Mouse (Mus musculus) lung, postnatal 36 days (tissue): ENCODE data around the gene Pigk.
A peak's percentile ranks its signal among the peaks of the same experiment; 100 is the strongest.
"Not testable (repeated sequence)": the region's sequence is repeated elsewhere in the genome, so short reads cannot be mapped to it uniquely, and the experiment has no call there.

ENCODE experiments used
- DNase-seq: peaks from one replicate; pipeline ENCODE4 v3.0.0; 2022; ENCODE audit warnings: mixed read lengths

Gene Pigk

GRCm38 (mm10) chr3:152770056-152770455 lies 56.2 kb downstream of the Pigk start:
- DNase-seq, result no peak

- DNase-seq, result no peak
These were observed 62.5 kb downstream of the Pigk start for GRCm38 (mm10) chr3:152776363-152776762.

- DNase-seq, result no peak
These were observed 63.1 kb downstream of the Pigk start for GRCm38 (mm10) chr3:152776872-152777540.

GRCm38 (mm10) chr3:152779819-152780218 lies 65.9 kb downstream of the Pigk start:
- no peak for DNase-seq

- DNase-seq, result peak; percentile 69
These were observed 69.9 kb downstream of the Pigk start for GRCm38 (mm10) chr3:152783792-152784191.

GRCm38 (mm10) chr3:152784353-152784752 lies 70.5 kb downstream of the Pigk start:
- DNase-seq, result not testable (repeated sequence)

GRCm38 (mm10) chr3:152788301-152788953 lies 74.5 kb downstream of the Pigk start:
- not testable (repeated sequence) for DNase-seq

- no peak for DNase-seq
These were observed 78.7 kb downstream of the Pigk start for GRCm38 (mm10) chr3:152792601-152793000.

GRCm38 (mm10) chr3:152793006-152793405 lies 79.1 kb downstream of the Pigk start:
- no peak for DNase-seq

- DNase-seq, result no peak
These were observed 82.3 kb downstream of the Pigk start for GRCm38 (mm10) chr3:152796216-152796615.

GRCm38 (mm10) chr3:152797354-152797753 lies 83.5 kb downstream of the Pigk start:
- DNase-seq, result no peak

- DNase-seq, result peak; percentile 61
These were observed 86.0 kb downstream of the Pigk start for GRCm38 (mm10) chr3:152799738-152800431.

- DNase-seq, result no peak
These were observed 100.0 kb downstream of the Pigk start for GRCm38 (mm10) chr3:152813905-152814304.

GRCm38 (mm10) chr3:152815110-152815509 lies 101.2 kb downstream of the Pigk start:
- no peak for DNase-seq

- DNase-seq, result no peak
These were observed 106.5 kb downstream of the Pigk start for GRCm38 (mm10) chr3:152820406-152820805.

GRCm38 (mm10) chr3:152821202-152821601 lies 107.3 kb downstream of the Pigk start:
- peak; percentile 58 for DNase-seq

GRCm38 (mm10) chr3:152831377-152831776 lies 117.5 kb downstream of the Pigk start:
- no peak for DNase-seq

- DNase-seq, result no peak
These were observed 118.1 kb downstream of the Pigk start for GRCm38 (mm10) chr3:152831974-152832373.

- no peak for DNase-seq
These were observed 118.5 kb downstream of the Pigk start for GRCm38 (mm10) chr3:152832436-152832835.

GRCm38 (mm10) chr3:152837407-152837806 lies 123.5 kb downstream of the Pigk start:
- DNase-seq, result no peak

- no peak for DNase-seq
These were observed 124.0 kb downstream of the Pigk start for GRCm38 (mm10) chr3:152837938-152838337.

- DNase-seq, result no peak
These were observed 127.4 kb downstream of the Pigk start for GRCm38 (mm10) chr3:152841264-152841663.

- no peak for DNase-seq
These were observed 128.7 kb downstream of the Pigk start for GRCm38 (mm10) chr3:152842648-152843047.

- DNase-seq, result no peak
These were observed 130.0 kb downstream of the Pigk start for GRCm38 (mm10) chr3:152843925-152844324.
